Mouse (Mus musculus): ENCODE measurements around the gene Zfp277. TPM values are rescaled to one million over a fixed set of nuclear protein-coding genes. Genes with fewer than 3 reads are reported as not detected.

The Zfp277 gene
- polyA plus RNA-seq, 1 experiment, result 2.2 TPM

- Histone ChIP-seq H3K27me3 (ENCODE audit: control insufficient read depth, insufficient read depth, low read length) (no peaks in the 10 kb centered on the region), H3K27ac (ENCODE audit: insufficient read depth, low read depth, low read length) (no peak overlapping the region), H3K36me3 (ENCODE audit: control insufficient read depth, insufficient read depth, low read length) (no peaks in the 10 kb centered on the region), H3K4me3 (ENCODE audit: low read depth, low read length) (no peak overlapping the region), H3K4me1 (ENCODE audit: control insufficient read depth, insufficient read depth, insufficient read length, low read length) (0 out of 2 replicates have a peak, but pooled peaks cover 2% of the 10 kb centered on the region)
- TF ChIP-seq POLR2A (IDR thresholded peaks at IDR 0.05; ENCODE audit: low read depth, low read length) (no peak), CTCF (IDR thresholded peaks at IDR 0.05; ENCODE audit: extremely low read depth, insufficient read length, insufficient replicate concordance, low read depth, low read length) (no peak)
- 90% methylated on average over 2 of the region's 2 CpGs for WGBS
Observed at GRCm38 (mm10) chr12:40438049-40438448, 7.7 kb downstream of the Zfp277 start.

- WGBS, result 18% methylated on average over 3 of the region's 3 CpGs
- no peak overlapping the region for H3K27ac ChIP-seq (ENCODE audit: insufficient read depth, low read depth, low read length)
- H3K27me3 ChIP-seq (ENCODE audit: control insufficient read depth, insufficient read depth, low read length), result no peaks in the 10 kb centered on the region
- no peak overlapping the region for H3K4me3 ChIP-seq (ENCODE audit: low read depth, low read length)
- no peak for TF ChIP-seq POLR2A (IDR thresholded peaks at IDR 0.05; ENCODE audit: low read depth, low read length)
- no peak for TF ChIP-seq CTCF (IDR thresholded peaks at IDR 0.05; ENCODE audit: extremely low read depth, insufficient read length, insufficient replicate concordance, low read depth, low read length)
- no peaks in the 10 kb centered on the region for H3K36me3 ChIP-seq (ENCODE audit: control insufficient read depth, insufficient read depth, low read length)
- H3K4me1 ChIP-seq (ENCODE audit: control insufficient read depth, insufficient read depth, insufficient read length, low read length), result 0 out of 2 replicates have a peak, but pooled peaks cover 2% of the 10 kb centered on the region
Observed at GRCm38 (mm10) chr12:40434101-40434500, 11.6 kb downstream of the Zfp277 start.

GRCm38 (mm10) chr12:40431075-40431474 lies 14.6 kb downstream of the Zfp277 start:
- WGBS, result 90% methylated on average over 5 of the region's 5 CpGs
- Histone ChIP-seq H3K4me1 (ENCODE audit: control insufficient read depth, insufficient read depth, insufficient read length, low read length) (0 out of 2 replicates have a peak, but pooled peaks cover 2% of the 10 kb centered on the region), H3K36me3 (ENCODE audit: control insufficient read depth, insufficient read depth, low read length) (no peaks in the 10 kb centered on the region), H3K4me3 (ENCODE audit: low read depth, low read length) (no peak overlapping the region), H3K27me3 (ENCODE audit: control insufficient read depth, insufficient read depth, low read length) (no peaks in the 10 kb centered on the region), H3K27ac (ENCODE audit: insufficient read depth, low read depth, low read length) (no peak overlapping the region)
- TF ChIP-seq POLR2A (IDR thresholded peaks at IDR 0.05; ENCODE audit: low read depth, low read length) (no peak), CTCF (IDR thresholded peaks at IDR 0.05; ENCODE audit: extremely low read depth, insufficient read length, insufficient replicate concordance, low read depth, low read length) (no peak)

- 0 out of 2 replicates have a peak, but pooled peaks cover 2% of the 10 kb centered on the region for H3K4me1 ChIP-seq (ENCODE audit: control insufficient read depth, insufficient read depth, insufficient read length, low read length)
- no peaks in the 10 kb centered on the region for H3K36me3 ChIP-seq (ENCODE audit: control insufficient read depth, insufficient read depth, low read length)
- TF ChIP-seq CTCF (IDR thresholded peaks at IDR 0.05; ENCODE audit: extremely low read depth, insufficient read length, insufficient replicate concordance, low read depth, low read length), result no peak
- TF ChIP-seq POLR2A (IDR thresholded peaks at IDR 0.05; ENCODE audit: low read depth, low read length), result no peak
- no peaks in the 10 kb centered on the region for H3K27me3 ChIP-seq (ENCODE audit: control insufficient read depth, insufficient read depth, low read length)
- no peak overlapping the region for H3K27ac ChIP-seq (ENCODE audit: insufficient read depth, low read depth, low read length)
- WGBS, result 87% methylated on average over 3 of the region's 3 CpGs
- no peak overlapping the region for H3K4me3 ChIP-seq (ENCODE audit: low read depth, low read length)
Observed at GRCm38 (mm10) chr12:40429976-40430375, 15.7 kb downstream of the Zfp277 start.

GRCm38 (mm10) chr12:40427606-40428005 lies 18.1 kb downstream of the Zfp277 start:
- Histone ChIP-seq H3K4me1 (ENCODE audit: control insufficient read depth, insufficient read depth, insufficient read length, low read length) (0 out of 2 replicates have a peak, but pooled peaks cover 2% of the 10 kb centered on the region), H3K27me3 (ENCODE audit: control insufficient read depth, insufficient read depth, low read length) (no peaks in the 10 kb centered on the region), H3K4me3 (ENCODE audit: low read depth, low read length) (no peak overlapping the region), H3K27ac (ENCODE audit: insufficient read depth, low read depth, low read length) (no peak overlapping the region), H3K36me3 (ENCODE audit: control insufficient read depth, insufficient read depth, low read length) (no peaks in the 10 kb centered on the region)
- TF ChIP-seq CTCF (IDR thresholded peaks at IDR 0.05; ENCODE audit: extremely low read depth, insufficient read length, insufficient replicate concordance, low read depth, low read length) (no peak), POLR2A (IDR thresholded peaks at IDR 0.05; ENCODE audit: low read depth, low read length) (no peak)
- 82% methylated on average over 10 of the region's 10 CpGs for WGBS

GRCm38 (mm10) chr12:40424991-40425390 lies 20.7 kb downstream of the Zfp277 start:
- 90% methylated on average over 1 of the region's 1 CpGs for WGBS
- H3K4me3 ChIP-seq (ENCODE audit: low read depth, low read length), result no peak overlapping the region

GRCm38 (mm10) chr12:40417257-40417656 lies 28.4 kb downstream of the Zfp277 start:
- Histone ChIP-seq H3K36me3 (ENCODE audit: control insufficient read depth, insufficient read depth, low read length) (no peaks in the 10 kb centered on the region), H3K4me3 (ENCODE audit: low read depth, low read length) (no peak overlapping the region), H3K4me1 (ENCODE audit: control insufficient read depth, insufficient read depth, insufficient read length, low read length) (no peaks in the 10 kb centered on the region; the same call in 1 of the 2 replicates), H3K27me3 (ENCODE audit: control insufficient read depth, insufficient read depth, low read length) (no peaks in the 10 kb centered on the region), H3K27ac (ENCODE audit: insufficient read depth, low read depth, low read length) (no peak overlapping the region)
- TF ChIP-seq CTCF (IDR thresholded peaks at IDR 0.05; ENCODE audit: extremely low read depth, insufficient read length, insufficient replicate concordance, low read depth, low read length) (no peak), POLR2A (IDR thresholded peaks at IDR 0.05; ENCODE audit: low read depth, low read length) (no peak)
- 53% methylated on average over 4 of the region's 4 CpGs for WGBS

More at GRCm38 (mm10) chr12:40424991-40425390, 20.7 kb downstream of the Zfp277 start:
- Histone ChIP-seq H3K27me3 (ENCODE audit: control insufficient read depth, insufficient read depth, low read length) (no peaks in the 10 kb centered on the region), H3K4me1 (ENCODE audit: control insufficient read depth, insufficient read depth, insufficient read length, low read length) (0 out of 2 replicates have a peak, but pooled peaks cover 2% of the 10 kb centered on the region), H3K27ac (ENCODE audit: insufficient read depth, low read depth, low read length) (no peak overlapping the region), H3K36me3 (ENCODE audit: control insufficient read depth, insufficient read depth, low read length) (no peaks in the 10 kb centered on the region)
- no peak for TF ChIP-seq POLR2A (IDR thresholded peaks at IDR 0.05; ENCODE audit: low read depth, low read length)
- no peak for TF ChIP-seq CTCF (IDR thresholded peaks at IDR 0.05; ENCODE audit: extremely low read depth, insufficient read length, insufficient replicate concordance, low read depth, low read length)

Measured in small intestine, adult 2 months (tissue).